Mouse (Mus musculus): ENCODE results near the gene Afap1. TPM values are rescaled to one million over a fixed set of nuclear protein-coding genes. Genes with fewer than 3 reads are reported as not detected.

The Afap1 gene
- polyA plus RNA-seq, 1 experiment from 2014 or later: 40.7 TPM

DNA sequence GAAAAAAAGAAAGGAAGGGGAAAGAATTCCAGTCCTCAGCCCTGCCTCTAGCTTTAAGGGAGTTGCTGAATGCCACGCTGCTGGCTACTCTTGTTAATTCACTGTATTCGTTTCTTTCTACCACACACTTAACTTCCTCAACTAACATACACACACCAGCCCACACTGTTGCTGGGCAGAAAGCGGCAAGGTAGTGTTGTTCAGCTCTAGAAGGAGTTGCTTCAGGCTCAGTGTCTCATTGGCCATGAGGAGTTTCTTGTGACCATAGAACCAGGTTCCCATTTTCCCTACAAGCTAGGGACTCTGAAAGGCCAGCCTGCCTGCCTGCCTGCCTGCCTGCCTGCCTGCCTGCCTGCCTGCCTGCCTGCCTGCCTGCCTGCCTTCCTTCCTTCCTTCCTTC, 5.9 kb downstream of the Afap1 start:
- Histone ChIP-seq H3K4me2 (no peak overlapping the region), H3K4me1 (peaks cover 69% of the 10 kb centered on the region), H3K4me3 (replicated peaks) (no peak overlapping the region), H3K9me3 (no peaks in the 10 kb centered on the region), H3K27me3 (no peaks in the 10 kb centered on the region), H3K36me3 (replicated peaks) (no peaks in the 10 kb centered on the region), H3K9ac (no peak overlapping the region), H3K27ac (no peak overlapping the region)
- 84% methylated on average over 3 of the region's 3 CpGs for WGBS
- ATAC-seq (ENCODE audit: low FRiP score): no peak

- Histone ChIP-seq H3K9me3 (no peaks in the 10 kb centered on the region), H3K27ac (no peak overlapping the region; the same call in 1 of the 2 replicates), H3K9ac (no peak overlapping the region), H3K4me2 (no peak overlapping the region), H3K36me3 (replicated peaks) (no peaks in the 10 kb centered on the region), H3K27me3 (no peaks in the 10 kb centered on the region), H3K4me3 (replicated peaks) (no peak overlapping the region), H3K4me1 (peaks cover 66% of the 10 kb centered on the region)
- WGBS: 36% methylated on average over 10 of the region's 10 CpGs
- no peak for ATAC-seq (ENCODE audit: low FRiP score)
Measured at GRCm38 (mm10) chr5:35900401-35901225, 7.5 kb downstream of the Afap1 start.

GRCm38 (mm10) chr5:35901226-35901809, 8.2 kb downstream of the Afap1 start:
- no peaks in the 10 kb centered on the region for H3K27me3 ChIP-seq
- peak; percentile 58; the same call in 1 of the 2 replicates for ATAC-seq (ENCODE audit: low FRiP score)
- H3K27ac ChIP-seq: no peak overlapping the region; the same call in 1 of the 2 replicates
- H3K9ac ChIP-seq: no peak overlapping the region
- H3K9me3 ChIP-seq: no peaks in the 10 kb centered on the region
- H3K36me3 ChIP-seq (replicated peaks): no peaks in the 10 kb centered on the region
- H3K4me1 ChIP-seq: peaks cover 64% of the 10 kb centered on the region
- no peak overlapping the region for H3K4me2 ChIP-seq
- 45% methylated on average over 12 of the region's 12 CpGs for WGBS
- H3K4me3 ChIP-seq (replicated peaks): no peak overlapping the region

DNA sequence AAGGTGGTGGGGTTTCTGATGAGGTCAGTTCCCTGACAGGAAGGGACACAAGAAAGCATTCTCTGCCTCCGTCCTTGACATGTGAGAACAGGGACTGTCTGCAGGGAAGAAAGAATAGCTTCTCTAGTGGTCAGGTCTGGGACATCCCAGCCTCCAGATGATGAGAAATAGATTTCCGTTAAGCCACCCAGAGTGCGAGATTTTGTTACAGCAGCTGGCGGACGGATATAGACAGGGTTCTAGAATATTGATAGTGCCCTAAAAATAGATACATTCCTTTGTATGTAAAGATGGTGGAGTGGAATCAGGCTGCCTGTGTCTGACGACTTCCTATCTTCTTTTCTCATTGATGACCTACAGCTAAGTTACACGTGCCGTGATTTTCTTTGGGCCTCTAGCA, 10.3 kb downstream of the Afap1 start:
- Histone ChIP-seq H3K9ac (no peak overlapping the region), H3K9me3 (no peaks in the 10 kb centered on the region), H3K4me3 (replicated peaks) (no peak overlapping the region), H3K27me3 (no peaks in the 10 kb centered on the region), H3K4me2 (no peak overlapping the region), H3K4me1 (peaks cover 72% of the 10 kb centered on the region), H3K27ac (no peak overlapping the region), H3K36me3 (replicated peaks) (no peaks in the 10 kb centered on the region)
- WGBS: 86% methylated on average over 8 of the region's 8 CpGs
- ATAC-seq (ENCODE audit: low FRiP score): no peak

DNA sequence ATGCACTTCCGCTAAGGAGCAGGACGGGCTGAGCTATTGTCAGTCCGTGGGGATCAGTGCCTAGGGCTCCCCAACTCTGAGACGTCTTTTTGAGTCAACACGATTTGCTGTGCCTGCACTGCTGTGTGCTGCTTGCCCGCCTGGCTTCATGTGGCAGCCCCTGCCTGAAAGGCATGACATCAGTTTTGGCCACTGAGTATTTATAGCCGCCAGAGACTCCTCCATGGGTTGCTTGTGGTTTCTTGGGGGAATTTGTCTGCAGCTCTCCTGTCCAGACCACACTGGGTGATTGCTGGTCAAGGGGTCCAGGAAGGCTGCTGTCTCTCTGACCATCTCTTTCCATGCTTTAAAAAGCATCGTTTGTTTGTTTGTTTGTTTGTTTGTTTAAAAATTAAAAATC, 12.2 kb downstream of the Afap1 start:
- no peaks in the 10 kb centered on the region for H3K27me3 ChIP-seq
- H3K4me1 ChIP-seq: peaks cover 75% of the 10 kb centered on the region
- H3K27ac ChIP-seq: no peak overlapping the region
- WGBS: 66% methylated on average over 8 of the region's 8 CpGs
- H3K4me3 ChIP-seq (replicated peaks): no peak overlapping the region
- H3K36me3 ChIP-seq (replicated peaks): no peaks in the 10 kb centered on the region
- ATAC-seq (ENCODE audit: low FRiP score): no peak
- H3K9me3 ChIP-seq: no peaks in the 10 kb centered on the region
- no peak overlapping the region for H3K9ac ChIP-seq
- no peak overlapping the region for H3K4me2 ChIP-seq

GRCm38 (mm10) chr5:35907090-35907489, 14.0 kb downstream of the Afap1 start:
- H3K9me3 ChIP-seq: no peaks in the 10 kb centered on the region
- peaks cover 63% of the 10 kb centered on the region for H3K4me1 ChIP-seq
- H3K4me2 ChIP-seq: no peak overlapping the region
- no peak for ATAC-seq (ENCODE audit: low FRiP score)
- H3K4me3 ChIP-seq (replicated peaks): no peak overlapping the region
- H3K27ac ChIP-seq: no peak overlapping the region
- H3K27me3 ChIP-seq: no peaks in the 10 kb centered on the region
- WGBS: 84% methylated on average over 4 of the region's 4 CpGs
- no peak overlapping the region for H3K9ac ChIP-seq
- peaks cover under 1% of the 10 kb centered on the region; the same call in 1 of the 2 replicates for H3K36me3 ChIP-seq (replicated peaks)

GRCm38 (mm10) chr5:35907633-35908426, 14.7 kb downstream of the Afap1 start:
- Histone ChIP-seq H3K9me3 (no peaks in the 10 kb centered on the region), H3K4me3 (replicated peaks) (no peak overlapping the region), H3K9ac (peak overlapping the region; percentile 12; the same call in 1 of the 2 replicates), H3K36me3 (replicated peaks) (peaks cover 8% of the 10 kb centered on the region; the same call in 1 of the 2 replicates), H3K4me2 (peak overlapping the region; percentile 8; the same call in 1 of the 2 replicates), H3K4me1 (peaks cover 61% of the 10 kb centered on the region), H3K27me3 (no peaks in the 10 kb centered on the region), H3K27ac (peak overlapping the region; percentile 54)
- WGBS: 55% methylated on average over 15 of the region's 15 CpGs
- ATAC-seq (ENCODE audit: low FRiP score): peak; percentile 66

GRCm38 (mm10) chr5:35908626-35909443, 15.7 kb downstream of the Afap1 start:
- no peaks in the 10 kb centered on the region for H3K9me3 ChIP-seq
- H3K4me1 ChIP-seq: peaks cover 52% of the 10 kb centered on the region
- WGBS: 85% methylated on average over 13 of the region's 13 CpGs
- 0 out of 2 replicates have a peak overlapping the region, but pooled peaks have one; percentile 8 for H3K4me2 ChIP-seq
- peak overlapping the region; percentile 54 for H3K27ac ChIP-seq
- H3K27me3 ChIP-seq: no peaks in the 10 kb centered on the region
- no peak overlapping the region for H3K9ac ChIP-seq
- no peak for ATAC-seq (ENCODE audit: low FRiP score)
- H3K36me3 ChIP-seq (replicated peaks): peaks cover 8% of the 10 kb centered on the region; the same call in 1 of the 2 replicates
- no peak overlapping the region for H3K4me3 ChIP-seq (replicated peaks)

GRCm38 (mm10) chr5:35915629-35916300, 22.6 kb downstream of the Afap1 start:
- Histone ChIP-seq H3K27me3 (no peaks in the 10 kb centered on the region), H3K9ac (no peak overlapping the region), H3K9me3 (no peaks in the 10 kb centered on the region), H3K27ac (0 out of 2 replicates have a peak overlapping the region, but pooled peaks have one; percentile 8), H3K4me2 (no peak overlapping the region), H3K36me3 (replicated peaks) (peaks cover 8% of the 10 kb centered on the region; the same call in 1 of the 2 replicates), H3K4me1 (peaks cover 57% of the 10 kb centered on the region), H3K4me3 (replicated peaks) (no peak overlapping the region)
- no peak for ATAC-seq (ENCODE audit: low FRiP score)
- 71% methylated on average over 12 of the region's 12 CpGs for WGBS

GRCm38 (mm10) chr5:35916666-35917065, 23.5 kb downstream of the Afap1 start:
- 51% methylated on average over 5 of the region's 5 CpGs for WGBS
- Histone ChIP-seq H3K4me1 (peaks cover 66% of the 10 kb centered on the region), H3K9me3 (no peaks in the 10 kb centered on the region), H3K27ac (no peak overlapping the region), H3K36me3 (replicated peaks) (peaks cover 8% of the 10 kb centered on the region; the same call in 1 of the 2 replicates), H3K4me3 (replicated peaks) (no peak overlapping the region), H3K9ac (no peak overlapping the region), H3K4me2 (no peak overlapping the region), H3K27me3 (no peaks in the 10 kb centered on the region)
- ATAC-seq (ENCODE audit: low FRiP score): no peak

DNA sequence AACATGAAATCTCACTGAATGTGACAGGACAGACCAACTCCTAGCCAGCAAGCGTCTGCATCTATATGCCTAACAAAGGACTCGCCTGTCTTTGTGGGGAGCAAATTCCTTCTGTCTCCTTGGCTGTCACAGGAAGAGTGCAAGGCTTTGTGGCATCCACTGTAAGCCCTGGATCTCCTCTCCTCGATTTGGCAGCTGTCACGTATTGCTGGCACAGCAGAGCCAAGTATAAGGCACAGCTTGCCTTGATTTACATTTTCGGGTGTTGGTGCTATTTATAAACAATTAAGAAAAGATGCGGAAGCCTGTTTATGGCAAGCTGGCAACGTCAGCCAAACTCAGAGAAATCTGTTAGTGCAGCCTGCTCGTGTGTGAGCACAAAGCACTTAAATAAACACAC, 25.3 kb downstream of the Afap1 start:
- Histone ChIP-seq H3K27ac (peak overlapping the region; percentile 86), H3K9ac (0 out of 2 replicates have a peak overlapping the region, but pooled peaks have one; percentile 12), H3K4me3 (replicated peaks) (no peak overlapping the region), H3K4me2 (no peak overlapping the region), H3K9me3 (no peaks in the 10 kb centered on the region), H3K27me3 (no peaks in the 10 kb centered on the region), H3K4me1 (peaks cover 82% of the 10 kb centered on the region), H3K36me3 (replicated peaks) (no peaks in the 10 kb centered on the region)
- 31% methylated on average over 8 of the region's 8 CpGs for WGBS
- no peak; the same call in 1 of the 2 replicates for ATAC-seq (ENCODE audit: low FRiP score)
